Mouse (Mus musculus): ENCODE measurements around the gene Serpina16. TPM values are rescaled to one million over a fixed set of nuclear protein-coding genes. Genes with fewer than 3 reads are reported as not detected.
"Not testable (repeated sequence)": the region's sequence is repeated elsewhere in the genome, so short reads cannot be mapped to it uniquely, and the experiment has no call there.

Serpina16 gene
- not detected in 2 replicates for total RNA-seq (2014; fragmentation: Nextera tagmentation)
- not detected in 2 replicates for total RNA-seq (2017)

- no peak for ATAC-seq (replicated peaks; ENCODE audit: low FRiP score, low TSS enrichment, poor library complexity, severe bottlenecking)
Observed at GRCm38 (mm10) chr12:103676039-103676438, at the start of gene Serpina16. TSS of gene Serpina16 (minus strand) at chr12:103676139.

- ATAC-seq (replicated peaks; ENCODE audit: low FRiP score, low TSS enrichment, poor library complexity, severe bottlenecking), result no peak
Observed at GRCm38 (mm10) chr12:103711537-103711936, 35.6 kb upstream of the Serpina16 start.

GRCm38 (mm10) chr12:103710405-103710804 lies 34.5 kb upstream of the Serpina16 start:
- ATAC-seq (replicated peaks; ENCODE audit: low FRiP score, low TSS enrichment, poor library complexity, severe bottlenecking), result no peak

GRCm38 (mm10) chr12:103706113-103706512 lies 30.2 kb upstream of the Serpina16 start:
- no peak for ATAC-seq (replicated peaks; ENCODE audit: low FRiP score, low TSS enrichment, poor library complexity, severe bottlenecking)

GRCm38 (mm10) chr12:103705547-103705946 lies 29.6 kb upstream of the Serpina16 start:
- ATAC-seq (replicated peaks; ENCODE audit: low FRiP score, low TSS enrichment, poor library complexity, severe bottlenecking), result no peak

- no peak for ATAC-seq (replicated peaks; ENCODE audit: low FRiP score, low TSS enrichment, poor library complexity, severe bottlenecking)
Observed at GRCm38 (mm10) chr12:103700144-103700750, 24.3 kb upstream of the Serpina16 start.

- no peak for ATAC-seq (replicated peaks; ENCODE audit: low FRiP score, low TSS enrichment, poor library complexity, severe bottlenecking)
Observed at GRCm38 (mm10) chr12:103695429-103695828, 19.5 kb upstream of the Serpina16 start, which contains the start of gene Serpina1f. TSS of gene Serpina1f (minus strand) at chr12:103695529.

- no peak for ATAC-seq (replicated peaks; ENCODE audit: low FRiP score, low TSS enrichment, poor library complexity, severe bottlenecking)
Observed at GRCm38 (mm10) chr12:103688221-103688814, 12.4 kb upstream of the Serpina16 start.

- ATAC-seq (replicated peaks; ENCODE audit: low FRiP score, low TSS enrichment, poor library complexity, severe bottlenecking), result no peak
Observed at GRCm38 (mm10) chr12:103687021-103687420, 11.1 kb upstream of the Serpina16 start.

- no peak for ATAC-seq (replicated peaks; ENCODE audit: low FRiP score, low TSS enrichment, poor library complexity, severe bottlenecking)
Observed at GRCm38 (mm10) chr12:103686050-103686449, 10.1 kb upstream of the Serpina16 start.

- no peak for ATAC-seq (replicated peaks; ENCODE audit: low FRiP score, low TSS enrichment, poor library complexity, severe bottlenecking)
Observed at GRCm38 (mm10) chr12:103685386-103685785, 9.4 kb upstream of the Serpina16 start.

GRCm38 (mm10) chr12:103683775-103684174 lies 7.8 kb upstream of the Serpina16 start:
- no peak for ATAC-seq (replicated peaks; ENCODE audit: low FRiP score, low TSS enrichment, poor library complexity, severe bottlenecking)

- no peak for ATAC-seq (replicated peaks; ENCODE audit: low FRiP score, low TSS enrichment, poor library complexity, severe bottlenecking)
Observed at GRCm38 (mm10) chr12:103681739-103682138, 5.8 kb upstream of the Serpina16 start.

- ATAC-seq (replicated peaks; ENCODE audit: low FRiP score, low TSS enrichment, poor library complexity, severe bottlenecking), result no peak
Observed at GRCm38 (mm10) chr12:103681169-103681568, 5.2 kb upstream of the Serpina16 start.

- ATAC-seq (replicated peaks; ENCODE audit: low FRiP score, low TSS enrichment, poor library complexity, severe bottlenecking), result not testable (repeated sequence)
Observed at GRCm38 (mm10) chr12:103679853-103680252, 3.9 kb upstream of the Serpina16 start.

- ATAC-seq (replicated peaks; ENCODE audit: low FRiP score, low TSS enrichment, poor library complexity, severe bottlenecking), result no peak
Observed at GRCm38 (mm10) chr12:103673179-103673578, 2.8 kb downstream of the Serpina16 start.

- ATAC-seq (replicated peaks; ENCODE audit: low FRiP score, low TSS enrichment, poor library complexity, severe bottlenecking), result no peak
Observed at GRCm38 (mm10) chr12:103671483-103671882, 4.5 kb downstream of the Serpina16 start.

GRCm38 (mm10) chr12:103670964-103671363 lies 5.0 kb downstream of the Serpina16 start:
- ATAC-seq (replicated peaks; ENCODE audit: low FRiP score, low TSS enrichment, poor library complexity, severe bottlenecking), result no peak

GRCm38 (mm10) chr12:103670344-103670743 lies 5.6 kb downstream of the Serpina16 start:
- ATAC-seq (replicated peaks; ENCODE audit: low FRiP score, low TSS enrichment, poor library complexity, severe bottlenecking), result no peak

GRCm38 (mm10) chr12:103665286-103665685 lies 10.7 kb downstream of the Serpina16 start:
- ATAC-seq (replicated peaks; ENCODE audit: low FRiP score, low TSS enrichment, poor library complexity, severe bottlenecking), result no peak

GRCm38 (mm10) chr12:103662053-103662452 lies 13.9 kb downstream of the Serpina16 start:
- ATAC-seq (replicated peaks; ENCODE audit: low FRiP score, low TSS enrichment, poor library complexity, severe bottlenecking), result not testable (repeated sequence)
